Mouse (Mus musculus) neural tube, embryonic 14.5 days (tissue): Measurements from ENCODE around the gene Rhog. TPM values are rescaled to one million over a fixed set of nuclear protein-coding genes. Genes with fewer than 3 reads are reported as not detected.
A peak's percentile ranks its signal among the peaks of the same experiment; 100 is the strongest.

ENCODE experiments used
- ATAC-seq: fragments of 200-750 bp; cut with Nextera tagmentation; 2 replicates; pipeline ENCODE4 v1.8.0; 2017; ENCODE audit warnings: low read depth, mild to moderate bottlenecking, moderate TSS enrichment, moderate library complexity
- H3K27ac ChIP-seq: fragments of 300-500 bp; sonication (generic); 2 replicates; pipeline ENCODE4 v1.5.1; 2014; ENCODE audit warnings: low read depth, mild to moderate bottlenecking, control low read depth, low read length, moderate library complexity, mixed read lengths
- H3K27me3 ChIP-seq: fragments of 300-500 bp; sonication (generic); 2 replicates; pipeline ENCODE4 v1.6.1; 2014; ENCODE audit warnings: low read length; ENCODE audit not compliant: control insufficient read depth, insufficient read depth
- H3K36me3 ChIP-seq: fragments of 300-500 bp; sonication (generic); 2 replicates; pipeline ENCODE4 v1.6.1; 2014; ENCODE audit warnings: low read length, mixed read lengths; ENCODE audit not compliant: control insufficient read depth, insufficient read depth
- H3K4me1 ChIP-seq: fragments of 300-500 bp; sonication (generic); 2 replicates; pipeline ENCODE4 v1.6.1; 2014; ENCODE audit warnings: low read length; ENCODE audit not compliant: control insufficient read depth, insufficient read depth
- H3K4me2 ChIP-seq: fragments of 300-500 bp; sonication (generic); 2 replicates; pipeline ENCODE4 v1.6.1; 2014; ENCODE audit warnings: mild to moderate bottlenecking, low read depth, low read length, control low read depth
- H3K4me3 ChIP-seq: fragments of 300-500 bp; sonication (generic); 2 replicates; pipeline ENCODE4 v1.5.1; 2014; ENCODE audit warnings: low read depth, low read length, control low read depth, mixed read lengths
- H3K9ac ChIP-seq: fragments of 300-500 bp; sonication (generic); replicated peaks from 2 replicates; pipeline ENCODE4 v1.6.1; 2014; ENCODE audit warnings: low read depth, mild to moderate bottlenecking, control low read depth, low read length, mixed read lengths
- H3K9me3 ChIP-seq: fragments of 300-500 bp; sonication (generic); 2 replicates; pipeline ENCODE4 v1.6.1; 2016; ENCODE audit warnings: low read length; ENCODE audit not compliant: control insufficient read depth
- WGBS: fragments of 180-500 bp; shearing (Covaris S2); extraction: QIAGEN DNeasy Blood & Tissue Kit; methylation state at CpG from one replicate; pipeline ENCODE4 v1.1.7; 2014; 5-methylcytosine and 5-hydroxymethylcytosine counted together
- polyA plus RNA-seq: library from polyadenylated mRNA; unstranded; fragments of >200 nt; fragmentation: Nextera tagmentation; extraction: Ambion mirVana; gene quantifications from 2 replicates; pipeline ENCODE4 v1.2.1, GENCODE M21; 2014

Rhog gene
- polyA plus RNA-seq, 1 experiment from 2014 or later, result 11.4 TPM

GRCm38 (mm10) chr7:102239591-102239990, 16.3 kb downstream of the Rhog start:
- no peaks in the 10 kb centered on the region for H3K9me3 ChIP-seq
- H3K9ac ChIP-seq, result no peak overlapping the region
- H3K4me3 ChIP-seq, result no peak overlapping the region
- H3K36me3 ChIP-seq, result 0 out of 2 replicates have a peak, but pooled peaks cover 6% of the 10 kb centered on the region
- no peaks in the 10 kb centered on the region for H3K27me3 ChIP-seq
- H3K4me2 ChIP-seq, result no peak overlapping the region
- 98% methylated on average over 16 of the region's 16 CpGs for WGBS
- no peak overlapping the region; the same call in 1 of the 2 replicates for H3K27ac ChIP-seq
- no peaks in the 10 kb centered on the region for H3K4me1 ChIP-seq
- ATAC-seq, result no peak

- no peak overlapping the region for H3K4me3 ChIP-seq
- H3K9ac ChIP-seq, result no peak overlapping the region
- WGBS, result 84% methylated on average over 8 of the region's 8 CpGs
- no peaks in the 10 kb centered on the region for H3K4me1 ChIP-seq
- no peak overlapping the region for H3K4me2 ChIP-seq
- no peaks in the 10 kb centered on the region for H3K27me3 ChIP-seq
- H3K36me3 ChIP-seq, result 0 out of 2 replicates have a peak, but pooled peaks cover 6% of the 10 kb centered on the region
- no peak for ATAC-seq
- no peak overlapping the region for H3K27ac ChIP-seq
- no peaks in the 10 kb centered on the region for H3K9me3 ChIP-seq
Measured at GRCm38 (mm10) chr7:102238686-102239286, 17.1 kb downstream of the Rhog start.

- Histone ChIP-seq H3K4me3 (no peak overlapping the region), H3K27me3 (no peaks in the 10 kb centered on the region), H3K4me2 (no peak overlapping the region), H3K9ac (no peak overlapping the region), H3K36me3 (no peaks in the 10 kb centered on the region), H3K4me1 (no peaks in the 10 kb centered on the region), H3K9me3 (no peaks in the 10 kb centered on the region), H3K27ac (no peak overlapping the region)
- no peak for ATAC-seq
- 78% methylated on average over 4 of the region's 4 CpGs for WGBS
Measured at GRCm38 (mm10) chr7:102233059-102233458, 22.8 kb downstream of the Rhog start.

DNA sequence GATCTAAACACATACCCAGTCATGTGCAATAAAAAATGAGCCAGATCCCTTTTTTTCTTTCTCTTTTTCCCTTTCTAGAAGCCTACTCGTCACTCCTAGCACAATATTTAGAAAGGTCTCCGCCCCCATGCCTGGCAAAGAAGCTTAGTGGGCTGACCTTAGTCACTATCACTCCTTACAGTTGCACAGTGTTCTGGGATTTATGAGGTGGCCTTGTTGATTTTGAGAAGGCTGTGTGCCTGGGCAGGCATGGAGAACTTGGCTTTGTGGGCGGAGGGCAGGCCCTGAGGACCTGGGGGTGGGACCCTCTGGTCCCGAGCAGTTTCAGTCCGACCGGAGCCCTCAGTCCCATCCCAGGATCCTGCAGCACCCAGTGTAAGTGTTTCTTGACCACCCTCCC, 26.0 kb downstream of the Rhog start:
- Histone ChIP-seq H3K4me2 (no peak overlapping the region), H3K4me1 (no peaks in the 10 kb centered on the region), H3K9me3 (no peaks in the 10 kb centered on the region), H3K27ac (no peak overlapping the region), H3K4me3 (no peak overlapping the region), H3K27me3 (no peaks in the 10 kb centered on the region), H3K9ac (no peak overlapping the region), H3K36me3 (no peaks in the 10 kb centered on the region)
- ATAC-seq, result no peak
- WGBS, result 97% methylated on average over 6 of the region's 6 CpGs

DNA sequence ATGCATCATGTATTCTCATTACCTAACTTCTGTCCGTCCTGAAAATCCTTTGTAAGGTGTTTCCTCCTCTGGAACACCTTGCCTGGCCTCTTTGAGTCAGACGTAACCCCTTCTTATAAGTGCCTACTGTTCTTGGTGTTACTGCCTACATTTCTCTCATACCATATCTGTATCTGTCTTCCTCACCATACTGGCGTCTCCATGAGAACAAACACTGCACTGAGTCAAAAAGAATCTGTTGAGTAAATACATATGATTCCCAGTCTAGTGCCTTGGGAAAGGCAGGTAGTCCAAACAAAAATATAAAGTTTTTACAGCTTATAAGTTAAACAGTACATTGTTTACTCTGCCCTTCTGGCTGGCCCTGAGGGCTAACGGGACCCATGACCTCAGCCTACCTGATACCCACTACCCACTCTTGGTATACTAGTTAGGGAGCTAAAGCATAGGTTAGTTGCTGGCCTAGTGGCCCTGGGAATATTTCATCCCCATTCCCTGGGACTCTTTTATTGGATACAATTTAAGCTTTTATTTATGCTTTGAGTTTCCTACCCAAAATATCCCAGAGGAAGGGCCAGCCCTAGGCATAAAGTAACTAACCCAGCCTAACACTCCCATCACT, 27.7 kb downstream of the Rhog start:
- Histone ChIP-seq H3K36me3 (no peaks in the 10 kb centered on the region), H3K27me3 (no peaks in the 10 kb centered on the region), H3K4me2 (no peak overlapping the region), H3K9me3 (no peaks in the 10 kb centered on the region), H3K4me1 (no peaks in the 10 kb centered on the region), H3K27ac (no peak overlapping the region), H3K9ac (no peak overlapping the region), H3K4me3 (no peak overlapping the region)
- 97% methylated on average over 4 of the region's 4 CpGs for WGBS
- no peak for ATAC-seq

DNA sequence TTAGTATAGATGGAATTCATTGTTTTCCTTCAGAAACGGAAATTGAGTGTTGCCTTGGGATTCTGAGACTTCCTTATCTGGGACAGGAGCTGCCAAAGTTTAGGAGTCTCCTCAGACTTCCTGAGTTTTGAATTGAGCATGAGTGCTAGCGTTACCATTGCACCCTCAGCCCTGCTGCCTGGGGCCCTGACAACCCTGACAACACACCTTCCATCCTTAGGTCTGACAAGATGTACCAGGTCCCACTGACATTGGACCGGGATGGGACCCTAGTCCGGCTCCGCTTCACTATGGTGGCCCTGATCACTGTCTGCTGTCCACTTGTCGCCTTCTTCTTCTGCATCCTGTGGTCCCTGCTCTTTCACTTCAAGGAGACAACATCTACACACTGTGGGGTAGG, 29.8 kb downstream of the Rhog start:
- H3K4me1 ChIP-seq, result no peaks in the 10 kb centered on the region
- no peak overlapping the region for H3K4me2 ChIP-seq
- WGBS, result 95% methylated on average over 6 of the region's 6 CpGs
- H3K36me3 ChIP-seq, result no peaks in the 10 kb centered on the region
- no peak overlapping the region for H3K4me3 ChIP-seq
- H3K27ac ChIP-seq, result no peak overlapping the region
- H3K9me3 ChIP-seq, result no peaks in the 10 kb centered on the region
- ATAC-seq, result no peak
- no peak overlapping the region for H3K9ac ChIP-seq
- no peaks in the 10 kb centered on the region for H3K27me3 ChIP-seq

GRCm38 (mm10) chr7:102223883-102224738, 31.7 kb downstream of the Rhog start:
- 88% methylated on average over 5 of the region's 5 CpGs for WGBS
- Histone ChIP-seq H3K4me1 (no peaks in the 10 kb centered on the region), H3K36me3 (no peaks in the 10 kb centered on the region), H3K27ac (no peak overlapping the region), H3K27me3 (no peaks in the 10 kb centered on the region), H3K9me3 (no peaks in the 10 kb centered on the region), H3K4me2 (no peak overlapping the region), H3K9ac (no peak overlapping the region), H3K4me3 (no peak overlapping the region)
- no peak for ATAC-seq

GRCm38 (mm10) chr7:102222830-102223556, 32.9 kb downstream of the Rhog start:
- WGBS, result 2% methylated on average over 30 of the region's 31 CpGs
- no peaks in the 10 kb centered on the region for H3K36me3 ChIP-seq
- H3K4me1 ChIP-seq, result no peaks in the 10 kb centered on the region
- H3K27ac ChIP-seq, result peak overlapping the region; percentile 52
- ATAC-seq, result peak; percentile 85
- no peaks in the 10 kb centered on the region for H3K9me3 ChIP-seq
- H3K4me2 ChIP-seq, result peak overlapping the region; percentile 77
- H3K4me3 ChIP-seq, result peak overlapping the region; percentile 61
- no peaks in the 10 kb centered on the region for H3K27me3 ChIP-seq
- H3K9ac ChIP-seq, result peak overlapping the region; percentile 73
